Mouse (Mus musculus) ES-Bruce4 (cell line): Measurements from ENCODE around the gene Perp. TPM values are rescaled to one million over a fixed set of nuclear protein-coding genes. Genes with fewer than 3 reads are reported as not detected.

Experiments used
- H3K27ac ChIP-seq: 2 replicates; pipeline ENCODE4 v1.5.1; 2012; ENCODE audit warnings: low read length, inconsistent platforms; ENCODE audit not compliant: insufficient read depth
- H3K27me3 ChIP-seq: 2 replicates; pipeline ENCODE4 v1.6.1; 2012; ENCODE audit warnings: mild to moderate bottlenecking, low read length, inconsistent platforms; ENCODE audit not compliant: control insufficient read depth, poor library complexity, insufficient read depth, severe bottlenecking
- H3K36me3 ChIP-seq: 2 replicates; pipeline ENCODE4 v1.6.1; 2012; ENCODE audit warnings: inconsistent platforms, mild to moderate bottlenecking, low read length, moderate library complexity; ENCODE audit not compliant: control insufficient read depth, poor library complexity, insufficient read depth, severe bottlenecking
- H3K4me1 ChIP-seq: one replicate; pipeline ENCODE4 v1.8.1; 2011; ENCODE audit warnings: low read length; ENCODE audit not compliant: control insufficient read depth, insufficient read depth
- H3K4me3 ChIP-seq: 2 replicates; pipeline ENCODE4 v1.5.1; 2011; ENCODE audit warnings: low read depth, mild to moderate bottlenecking, low read length
- H3K9ac ChIP-seq: 2 replicates; pipeline ENCODE4 v1.6.1; 2012; ENCODE audit warnings: low read depth, mild to moderate bottlenecking, inconsistent platforms; ENCODE audit not compliant: poor library complexity, severe bottlenecking
- H3K9me3 ChIP-seq: replicated peaks from 2 replicates; pipeline ENCODE4 v1.6.1; 2012; ENCODE audit warnings: mild to moderate bottlenecking, low read length, inconsistent platforms; ENCODE audit not compliant: control insufficient read depth, poor library complexity, insufficient read depth, severe bottlenecking
- CTCF ChIP-seq: IDR thresholded peaks from one replicate; pipeline ENCODE4 v1.8.1; 2011; ENCODE audit warnings: low read depth, low read length
- EP300 ChIP-seq: IDR thresholded peaks from 2 replicates; pipeline ENCODE4 v1.6.1; 2011; ENCODE audit warnings: low read depth, low read length; ENCODE audit not compliant: insufficient read depth
- POLR2A ChIP-seq: IDR thresholded peaks from one replicate; pipeline ENCODE4 v1.8.1; 2011; ENCODE audit warnings: low read length; ENCODE audit not compliant: insufficient read depth
- polyA plus RNA-seq: library from polyadenylated mRNA; stranded (reverse); fragments of >200 nt; gene quantifications from 2 replicates; pipeline ENCODE4 v1.2.4, GENCODE M21; 2011; ENCODE audit warnings: low read depth; ENCODE audit not compliant: missing spikeins, insufficient read depth, insufficient read length

Gene Perp
- polyA plus RNA-seq, 1 experiment, result 138 TPM

- Histone ChIP-seq H3K36me3 (peaks cover 4% of the 10 kb centered on the region; the same call in 1 of the 2 replicates), H3K27ac (no peak overlapping the region), H3K4me3 (no peak overlapping the region), H3K9me3 (no peaks in the 10 kb centered on the region), H3K4me1 (peaks cover 3% of the 10 kb centered on the region), H3K27me3 (no peaks in the 10 kb centered on the region), H3K9ac (no peak overlapping the region)
- TF ChIP-seq POLR2A (no peak), EP300 (peak; percentile 89)
These were observed 14.8 kb downstream of the Perp start for GRCm38 (mm10) chr10:18859632-18860031.

DNA sequence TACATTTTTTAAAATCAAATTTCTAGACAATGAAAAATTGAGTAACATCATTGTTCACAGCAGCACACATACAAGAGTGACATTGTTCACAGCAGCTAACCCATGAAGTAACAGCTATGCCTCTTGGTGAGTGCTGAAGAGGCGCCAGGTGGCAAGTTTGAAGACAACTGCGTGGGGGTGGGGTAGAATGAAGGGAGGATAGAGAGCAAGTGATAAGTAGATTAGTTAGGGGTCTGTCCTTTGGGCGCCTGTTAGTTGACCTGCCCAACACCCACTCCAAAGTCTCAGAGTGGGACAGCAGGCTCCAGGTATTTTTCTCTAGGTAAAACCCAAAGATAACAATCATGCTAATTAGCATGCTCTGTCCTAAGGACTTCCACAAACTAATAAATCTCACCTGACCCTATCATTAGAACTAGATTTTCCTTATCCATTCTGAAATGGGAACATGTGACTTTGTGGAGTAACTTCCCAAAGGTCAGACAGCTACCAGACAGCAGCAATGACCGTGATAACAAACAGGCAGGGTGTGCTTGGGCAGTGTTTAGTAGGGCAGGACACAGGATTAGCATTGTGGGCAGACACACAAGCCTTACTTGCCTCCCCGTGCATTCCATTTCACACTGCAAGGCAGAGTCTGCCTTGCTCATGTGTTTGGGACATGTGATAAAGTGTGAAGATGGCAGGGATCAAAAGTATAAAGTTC, 15.5 kb downstream of the Perp start:
- no peak overlapping the region for H3K27ac ChIP-seq
- H3K4me3 ChIP-seq, result no peak overlapping the region
- H3K27me3 ChIP-seq, result no peaks in the 10 kb centered on the region
- no peaks in the 10 kb centered on the region for H3K9me3 ChIP-seq
- peaks cover 4% of the 10 kb centered on the region; the same call in 1 of the 2 replicates for H3K36me3 ChIP-seq
- TF ChIP-seq POLR2A (no peak), EP300 (no peak), CTCF (no peak)
- peaks cover 3% of the 10 kb centered on the region for H3K4me1 ChIP-seq
- no peak overlapping the region for H3K9ac ChIP-seq

GRCm38 (mm10) chr10:18860831-18861230, 16.0 kb downstream of the Perp start:
- H3K36me3 ChIP-seq, result no peaks in the 10 kb centered on the region
- H3K9me3 ChIP-seq, result no peaks in the 10 kb centered on the region
- no peak overlapping the region for H3K4me3 ChIP-seq
- no peak overlapping the region for H3K9ac ChIP-seq
- H3K27ac ChIP-seq, result no peak overlapping the region
- H3K27me3 ChIP-seq, result no peaks in the 10 kb centered on the region
- H3K4me1 ChIP-seq, result peaks cover 3% of the 10 kb centered on the region
- TF ChIP-seq CTCF, result no peak
- TF ChIP-seq EP300, result no peak

DNA sequence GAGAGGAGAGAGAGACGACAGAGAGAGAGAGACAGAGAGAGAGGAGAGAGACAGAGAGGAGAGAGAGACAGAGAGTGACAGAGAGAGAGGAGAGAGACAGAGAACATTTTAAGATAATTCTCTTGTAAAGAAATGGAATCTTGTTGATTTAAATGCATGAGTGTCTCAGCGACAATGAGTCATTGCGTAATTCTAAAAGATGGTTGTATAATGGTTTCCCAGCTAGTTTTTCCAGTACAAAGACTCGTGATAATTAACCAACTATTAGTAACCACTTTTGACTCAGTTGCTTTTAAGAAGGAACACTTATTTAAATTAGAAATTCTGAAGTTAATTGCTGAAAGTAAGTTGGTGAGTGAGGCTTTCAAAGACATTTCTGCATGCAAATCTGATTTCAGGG, 16.6 kb downstream of the Perp start:
- no peak for TF ChIP-seq POLR2A
- TF ChIP-seq EP300, result no peak
- no peak for TF ChIP-seq CTCF
- Histone ChIP-seq H3K4me1 (peaks cover 2% of the 10 kb centered on the region), H3K36me3 (no peaks in the 10 kb centered on the region), H3K27me3 (no peaks in the 10 kb centered on the region), H3K9ac (no peak overlapping the region), H3K9me3 (no peaks in the 10 kb centered on the region), H3K4me3 (no peak overlapping the region), H3K27ac (no peak overlapping the region)

- TF ChIP-seq POLR2A, result no peak
- TF ChIP-seq EP300, result no peak
- no peak for TF ChIP-seq CTCF
- H3K36me3 ChIP-seq, result no peaks in the 10 kb centered on the region
- no peaks in the 10 kb centered on the region for H3K27me3 ChIP-seq
- H3K4me3 ChIP-seq, result no peak overlapping the region
- H3K4me1 ChIP-seq, result no peaks in the 10 kb centered on the region
- H3K9ac ChIP-seq, result no peak overlapping the region
- H3K9me3 ChIP-seq, result no peaks in the 10 kb centered on the region
- H3K27ac ChIP-seq, result no peak overlapping the region
These were observed 18.5 kb downstream of the Perp start for GRCm38 (mm10) chr10:18863332-18863731.

DNA sequence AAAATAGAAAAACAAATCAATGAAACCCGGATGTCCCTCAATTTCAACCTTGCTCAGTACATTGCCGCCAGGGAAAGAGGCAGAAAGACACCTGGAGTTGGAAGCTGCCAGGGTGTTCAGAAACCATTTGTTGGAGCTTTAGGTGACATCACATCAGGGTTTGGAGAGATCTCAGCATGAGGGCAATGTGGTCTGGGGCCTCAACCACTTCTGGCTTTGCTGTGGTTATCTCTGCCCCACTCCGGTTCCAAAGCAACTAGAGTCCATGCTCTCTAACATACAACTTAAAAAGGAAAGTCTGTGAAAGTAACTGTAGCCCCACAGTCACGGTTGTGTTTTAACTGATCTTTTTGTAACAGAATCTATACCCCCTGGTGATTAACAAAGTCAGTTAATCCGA, 19.9 kb downstream of the Perp start:
- Histone ChIP-seq H3K9me3 (no peaks in the 10 kb centered on the region), H3K27ac (no peak overlapping the region), H3K4me3 (no peak overlapping the region), H3K36me3 (no peaks in the 10 kb centered on the region), H3K9ac (no peak overlapping the region), H3K27me3 (no peaks in the 10 kb centered on the region), H3K4me1 (no peaks in the 10 kb centered on the region)
- TF ChIP-seq EP300, result no peak
- TF ChIP-seq POLR2A, result no peak
- TF ChIP-seq CTCF, result no peak
